Mouse (Mus musculus) gastrocnemius, adult 2 months (tissue): ENCODE results near the gene Kirrel. TPM values are rescaled to one million over a fixed set of nuclear protein-coding genes. Genes with fewer than 3 reads are reported as not detected.

Experiments used
- DNase-seq: peaks from one replicate; pipeline ENCODE4 v3.0.0; 2022
- H3K27ac ChIP-seq: fragments of 200-600 bp; 2 replicates; pipeline ENCODE4 v1.8.1; 2022; ENCODE audit warnings: mild to moderate bottlenecking
- H3K4me3 ChIP-seq: fragments of 200-600 bp; 2 replicates; pipeline ENCODE4 v1.8.1; 2022; ENCODE audit warnings: mild to moderate bottlenecking, moderate library complexity
- CTCF ChIP-seq: fragments of 200-600 bp; IDR thresholded peaks from 2 replicates; pipeline ENCODE4 v1.8.1; 2022; ENCODE audit warnings: antibody characterized with exemption, mild to moderate bottlenecking, moderate library complexity
- intact Hi-C: fragments of 180-260 bp; cut with DNase I; formaldehyde crosslinking; loops from one replicate; pipeline ENCODE4 v1.15.1; 2025
- long read RNA-seq, 2 experiments: library from polyadenylated mRNA; stranded (forward); transcript quantifications; one replicate each; pipeline ENCODE4 v2.0.0; 2021
- total RNA-seq, 2 experiments: library from RNA; stranded (reverse); gene quantifications; 2 replicates each; pipeline ENCODE4 v1.2.3; 2021

The Kirrel gene
- total RNA-seq, result 1 to 10 TPM; 4.1 to 5.7 TPM
- long read RNA-seq, experiment 1, partial matches to known transcripts, result 0 of 5 reads
- long read RNA-seq, experiment 1, other reads (novel, unspliced or antisense), result 5 of 5 reads
- long read RNA-seq, experiment 2, result 0 reads

- intact Hi-C loops, result no loop called here
Observed at GRCm38 (mm10) chr3:87174096-87174768, at the start of gene Kirrel. Kirrel (minus strand) TSS chr3:87174747.

DNA sequence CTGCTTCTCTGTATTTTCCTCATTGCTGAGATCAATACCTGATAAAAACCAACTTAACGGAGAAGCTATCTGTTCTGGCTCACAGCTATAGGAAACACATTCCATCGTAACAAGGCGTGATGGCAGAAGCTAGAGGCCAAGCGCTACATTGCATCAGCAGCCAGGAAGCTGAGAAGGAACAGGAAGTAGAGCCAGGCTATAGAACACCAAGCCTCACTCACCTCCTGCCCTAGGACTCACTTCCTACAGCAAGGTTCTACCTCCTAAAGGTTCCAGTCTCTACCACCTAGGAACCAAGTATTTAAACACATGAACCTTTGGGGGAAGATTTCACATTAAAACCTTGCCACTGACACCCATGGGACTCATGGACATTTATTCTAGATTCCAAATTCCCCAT lies 49.1 kb upstream of the Kirrel start:
- no peak for DNase-seq
- Histone ChIP-seq H3K27ac (no peak overlapping the region), H3K4me3 (no peak overlapping the region)
- intact Hi-C loops, result no loop called here
- TF ChIP-seq CTCF, result no peak

More at GRCm38 (mm10) chr3:87174096-87174768, at the start of gene Kirrel:
- no peak for TF ChIP-seq CTCF
- peak; percentile 89 for DNase-seq
- peak within 1 kb of the TSS; percentile 75 for H3K4me3 ChIP-seq
- H3K27ac ChIP-seq, result peak within 1 kb of the TSS; percentile 91

DNA sequence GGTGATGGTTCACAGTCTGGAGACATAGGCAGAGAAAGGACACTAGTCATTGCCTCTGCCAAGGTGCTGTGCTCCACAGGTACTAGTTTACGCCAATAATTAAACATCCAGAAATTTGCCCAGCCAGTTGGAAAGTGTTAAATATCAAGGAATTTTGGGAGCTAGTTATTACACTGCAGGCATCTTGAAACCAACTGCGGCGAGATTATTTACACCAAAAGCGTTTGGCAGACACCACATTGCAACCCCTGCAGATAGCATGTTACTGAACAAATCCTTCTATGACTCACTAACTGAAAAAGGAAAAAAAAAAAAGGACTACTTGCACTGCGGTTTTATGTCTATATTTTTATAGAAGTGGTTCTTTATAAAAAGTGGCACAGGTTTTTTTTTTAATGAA lies 47.8 kb upstream of the Kirrel start:
- no peak for TF ChIP-seq CTCF
- intact Hi-C loops, result no loop called here
- no peak overlapping the region for H3K27ac ChIP-seq
- DNase-seq, result no peak
- no peak overlapping the region for H3K4me3 ChIP-seq

GRCm38 (mm10) chr3:87215176-87215575 lies 40.6 kb upstream of the Kirrel start:
- intact Hi-C loops, result no loop called here
- Histone ChIP-seq H3K27ac (no peak overlapping the region), H3K4me3 (no peak overlapping the region)
- DNase-seq, result no peak
- TF ChIP-seq CTCF, result no peak

DNA sequence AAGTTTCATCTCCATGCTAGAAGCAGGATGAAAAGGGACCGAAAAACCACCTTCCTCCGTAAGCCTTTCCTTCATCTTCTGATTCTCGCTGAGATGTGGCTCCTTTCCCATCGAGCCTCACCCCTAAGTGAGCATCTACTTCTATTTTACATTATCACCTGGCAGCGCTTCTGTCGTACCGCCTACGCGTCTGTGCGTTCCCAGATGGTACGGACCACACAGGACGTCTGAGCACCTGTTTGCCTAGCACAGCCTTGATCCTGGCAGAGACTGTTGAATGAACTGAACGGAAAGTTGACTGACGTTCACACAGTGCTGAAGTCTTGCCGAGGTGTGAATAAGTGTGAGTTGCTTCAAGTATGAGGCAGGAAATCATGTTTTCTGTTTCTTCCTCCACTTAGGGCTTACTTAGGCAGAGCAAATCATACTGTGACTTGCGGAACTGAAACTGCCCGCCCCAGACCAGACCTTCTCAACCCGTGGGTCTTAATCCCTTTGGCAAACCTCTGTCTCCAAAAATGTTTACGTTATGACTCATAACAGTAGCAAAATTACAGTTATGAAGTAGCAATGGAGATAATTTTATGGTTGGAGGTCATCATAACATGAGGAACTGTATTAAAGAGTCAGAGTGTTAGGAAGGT lies 39.8 kb upstream of the Kirrel start:
- intact Hi-C loops, result no loop called here
- DNase-seq, result no peak
- H3K4me3 ChIP-seq, result no peak overlapping the region
- H3K27ac ChIP-seq, result no peak overlapping the region
- TF ChIP-seq CTCF, result no peak

GRCm38 (mm10) chr3:87206336-87207075 lies 32.0 kb upstream of the Kirrel start:
- H3K27ac ChIP-seq, result no peak overlapping the region
- TF ChIP-seq CTCF, result no peak
- H3K4me3 ChIP-seq, result no peak overlapping the region
- intact Hi-C loops, result no loop called here
- DNase-seq, result peak; percentile 36

- Histone ChIP-seq H3K4me3 (no peak overlapping the region), H3K27ac (no peak overlapping the region)
- intact Hi-C loops, result no loop called here
- no peak for DNase-seq
- TF ChIP-seq CTCF, result no peak
Observed at GRCm38 (mm10) chr3:87196637-87197036, 22.1 kb upstream of the Kirrel start.

GRCm38 (mm10) chr3:87195041-87195440 lies 20.5 kb upstream of the Kirrel start:
- intact Hi-C loops, result no loop called here
- no peak overlapping the region for H3K27ac ChIP-seq
- no peak for DNase-seq
- H3K4me3 ChIP-seq, result no peak overlapping the region
- TF ChIP-seq CTCF, result no peak

- DNase-seq, result no peak
- no peak overlapping the region for H3K4me3 ChIP-seq
- TF ChIP-seq CTCF, result no peak
- intact Hi-C loops, result no loop called here
- no peak overlapping the region for H3K27ac ChIP-seq
Observed at GRCm38 (mm10) chr3:87194591-87194990, 20.0 kb upstream of the Kirrel start.

- no peak overlapping the region for H3K4me3 ChIP-seq
- intact Hi-C loops, result no loop called here
- no peak overlapping the region for H3K27ac ChIP-seq
- no peak for DNase-seq
- no peak for TF ChIP-seq CTCF
Observed at GRCm38 (mm10) chr3:87193756-87194155, 19.2 kb upstream of the Kirrel start.

DNA sequence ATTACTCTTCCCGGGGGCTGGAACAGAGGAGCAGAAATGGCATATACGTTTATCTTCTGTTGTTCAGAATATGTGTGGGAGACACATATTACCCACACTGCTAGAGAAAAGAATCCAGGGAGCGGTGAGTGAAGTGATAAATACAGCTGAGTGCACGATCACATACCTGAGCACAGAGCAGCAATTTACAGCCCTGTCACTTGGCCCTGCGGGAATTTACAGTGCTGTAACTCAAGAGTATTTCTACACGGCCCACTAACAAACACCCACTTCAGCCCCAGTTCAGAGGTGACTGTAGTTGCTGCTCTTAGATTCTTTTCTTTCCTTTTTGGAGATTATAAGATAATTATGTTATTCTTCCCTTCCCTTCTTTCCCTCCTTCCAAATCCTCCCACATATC lies 18.8 kb upstream of the Kirrel start:
- DNase-seq, result no peak
- no peak for TF ChIP-seq CTCF
- Histone ChIP-seq H3K27ac (no peak overlapping the region), H3K4me3 (no peak overlapping the region)
- intact Hi-C loops, result no loop called here

DNA sequence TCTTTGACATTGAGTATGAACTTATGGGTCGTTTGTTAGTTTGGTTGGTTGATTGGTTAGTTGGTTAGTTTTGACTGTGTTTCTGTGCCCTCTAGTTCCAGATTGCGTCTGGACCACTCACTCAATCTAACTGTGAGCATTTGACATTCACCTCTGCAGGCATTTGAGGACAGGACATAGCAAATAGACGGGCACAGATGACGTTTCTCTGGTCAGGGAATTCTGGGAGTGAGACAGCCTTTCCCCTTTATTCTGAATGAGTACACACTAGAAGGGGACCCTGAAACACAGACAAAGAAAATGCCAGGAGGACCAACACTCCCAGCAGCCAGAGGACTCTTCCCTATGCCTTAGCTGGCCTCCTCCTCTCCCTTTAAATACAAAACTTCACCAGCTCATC lies 2.1 kb upstream of the Kirrel start:
- intact Hi-C loops, result loop anchor here (5.0 kb wide), 1 partner anchor 144 kb away; no protein-coding TSS in a partner anchor
- DNase-seq, result no peak
- no peak overlapping the region for H3K4me3 ChIP-seq
- no peak for TF ChIP-seq CTCF
- no peak overlapping the region for H3K27ac ChIP-seq

GRCm38 (mm10) chr3:87175438-87175815 lies 880 bp upstream of the Kirrel start:
- H3K27ac ChIP-seq, result peak overlapping the region; percentile 91
- H3K4me3 ChIP-seq, result peak overlapping the region; percentile 75
- peak; percentile 41 for DNase-seq
- TF ChIP-seq CTCF, result peak; percentile 73
- intact Hi-C loops, result loop anchor here (1.0 to 5.0 kb wide), 2 partner anchors 85 to 143 kb away; no protein-coding TSS in a partner anchor
